Mouse (Mus musculus) fibroblast of lung, adult 2 months (primary cell): ENCODE measurements at regions not wholly inside any gene's neighbourhood (a gene's known extent, or its start where the extent isn't known, plus 50 kb on each side); places are given as distances from the start of the nearest gene placed in this dataset.

Experiments
- DNase-seq: peaks from one replicate; pipeline ENCODE4 v3.0.0-alpha.2; 2011; ENCODE audit warnings: low read depth

- no peak for DNase-seq
Measured at GRCm38 (mm10) chr1:137130264-137130663, 170.0 kb upstream of the Nr5a2 start.

DNA sequence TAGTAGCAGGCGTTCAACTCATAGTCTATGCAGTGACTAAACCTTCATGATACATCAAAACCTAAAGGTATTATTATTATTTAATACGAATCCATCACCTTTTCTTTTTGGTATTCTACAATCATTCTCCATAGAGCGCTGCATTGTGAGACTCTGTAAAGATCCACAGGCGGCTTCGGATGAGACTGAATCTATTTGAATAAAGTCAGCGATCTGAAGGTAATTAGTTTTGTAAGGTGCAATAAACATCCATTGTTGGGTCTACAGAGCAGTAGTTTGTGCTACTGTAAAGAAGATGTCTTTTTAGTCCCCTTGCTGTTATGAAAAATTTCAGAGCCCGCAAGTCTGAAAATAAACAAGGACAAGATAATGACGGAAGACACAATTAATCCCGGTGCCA, 168.9 kb upstream of the Nr5a2 start:
- DNase-seq, result no peak

DNA sequence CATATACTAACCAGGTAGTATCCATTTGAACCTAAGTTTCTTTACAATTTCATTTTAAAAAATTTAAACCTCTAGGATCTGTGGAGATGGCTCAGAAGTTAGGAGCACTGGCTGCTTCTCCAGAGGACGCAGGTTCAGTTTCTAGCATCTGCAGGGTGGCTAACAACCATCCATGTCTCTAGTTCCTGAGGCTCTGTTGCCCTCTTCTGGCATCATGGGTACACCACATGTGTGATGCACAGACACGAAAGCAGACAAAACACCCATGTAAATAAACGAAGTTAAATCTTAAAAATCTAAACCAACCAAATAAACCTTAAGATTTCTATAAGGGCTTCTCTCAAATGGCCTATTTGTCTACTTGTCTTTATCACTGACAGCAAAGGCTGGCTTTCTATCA, 157.6 kb upstream of the Nr5a2 start:
- DNase-seq, result no peak

GRCm38 (mm10) chr1:137106444-137106843, 146.2 kb upstream of the Nr5a2 start:
- no peak for DNase-seq

GRCm38 (mm10) chr1:137091762-137092161, 131.5 kb upstream of the Nr5a2 start:
- no peak for DNase-seq

DNA sequence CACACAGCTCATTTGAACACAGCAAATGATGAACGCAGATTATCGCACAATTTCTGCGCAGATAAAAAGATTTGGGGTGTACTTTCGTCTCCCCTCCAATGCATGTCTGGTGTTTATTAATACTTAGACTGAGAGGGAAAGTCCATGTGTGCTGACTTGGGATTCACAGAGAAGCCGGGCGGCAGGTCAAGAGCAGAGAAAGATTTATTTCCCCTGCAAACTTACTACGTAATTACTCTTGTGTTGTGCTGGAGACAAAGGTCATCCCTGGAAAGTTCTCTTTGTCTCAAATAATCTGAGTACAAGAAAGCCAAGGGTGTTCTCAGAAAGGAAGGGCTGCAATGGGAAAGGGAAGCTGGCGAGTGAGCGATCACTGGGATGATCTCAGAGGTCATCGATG, 127.9 kb upstream of the Nr5a2 start:
- no peak for DNase-seq

DNA sequence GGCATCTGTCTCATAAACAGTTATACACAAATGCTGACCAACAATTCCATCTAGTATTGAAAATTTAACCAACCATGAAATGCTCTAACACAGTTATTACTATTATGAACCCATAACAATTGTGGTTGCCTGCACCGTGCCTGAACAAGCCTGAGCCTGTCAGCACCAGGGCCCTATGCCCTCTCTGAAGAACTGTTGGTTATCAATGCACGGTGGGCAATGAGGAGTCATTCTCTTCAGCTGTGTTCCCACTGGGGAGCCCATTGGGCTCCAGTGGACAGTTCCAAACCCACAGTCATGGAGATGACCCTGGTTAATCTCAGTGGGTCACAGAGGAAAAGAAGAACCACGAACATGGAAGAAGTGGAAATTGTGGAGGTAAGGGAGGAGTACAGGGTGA, 126.5 kb upstream of the Nr5a2 start:
- no peak for DNase-seq

GRCm38 (mm10) chr1:137083500-137083899, 123.3 kb upstream of the Nr5a2 start:
- DNase-seq, result no peak

DNA sequence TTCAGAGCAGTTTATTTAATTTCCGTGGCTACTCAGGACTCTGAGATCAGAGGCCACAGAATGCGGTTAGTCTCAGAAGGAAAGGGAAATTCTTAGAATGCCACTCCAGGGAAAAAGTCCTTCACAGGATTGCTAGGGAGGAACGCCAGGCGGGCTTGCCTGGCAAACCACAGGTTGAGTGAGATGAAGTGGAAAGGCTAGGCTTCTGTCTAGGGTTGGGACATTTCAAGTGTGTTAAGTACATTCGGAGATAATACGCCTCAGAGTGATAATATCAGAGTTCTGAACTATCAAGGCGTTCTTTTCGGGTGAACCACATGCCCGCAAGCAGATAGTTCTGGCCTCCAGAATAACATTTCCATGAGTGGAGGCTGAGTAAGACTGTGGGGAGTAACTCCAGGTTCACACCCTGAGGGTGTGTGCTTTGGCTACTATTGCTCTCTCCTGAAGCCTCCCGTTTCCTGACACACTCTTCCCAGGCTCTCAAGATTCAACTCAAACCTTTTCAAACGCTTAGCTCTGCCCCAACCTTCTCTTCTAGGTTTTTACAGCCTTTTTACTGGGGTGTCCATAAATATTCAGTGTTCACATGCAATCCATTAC, 119.3 kb upstream of the Nr5a2 start:
- DNase-seq, result peak; percentile 30

DNA sequence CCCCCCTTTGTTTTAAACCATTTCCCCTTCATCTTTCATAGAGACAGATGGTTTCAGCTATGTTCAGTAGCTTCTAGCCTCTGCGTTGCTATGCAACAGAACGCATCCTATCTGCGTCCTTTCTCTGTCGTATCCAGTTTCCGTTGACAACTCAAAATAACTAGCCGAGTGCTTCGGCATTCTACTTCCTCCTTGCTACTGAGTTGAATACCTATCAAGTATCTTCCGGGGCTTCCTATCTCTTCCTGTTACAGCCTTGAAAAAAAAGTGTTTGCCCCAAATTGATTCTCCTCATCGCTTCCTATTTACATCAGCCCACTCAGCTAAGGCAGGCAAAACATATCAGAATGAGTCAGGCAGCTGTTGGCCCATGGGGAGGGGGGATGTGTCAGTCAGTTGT, 114.5 kb upstream of the Nr5a2 start:
- no peak for DNase-seq

DNA sequence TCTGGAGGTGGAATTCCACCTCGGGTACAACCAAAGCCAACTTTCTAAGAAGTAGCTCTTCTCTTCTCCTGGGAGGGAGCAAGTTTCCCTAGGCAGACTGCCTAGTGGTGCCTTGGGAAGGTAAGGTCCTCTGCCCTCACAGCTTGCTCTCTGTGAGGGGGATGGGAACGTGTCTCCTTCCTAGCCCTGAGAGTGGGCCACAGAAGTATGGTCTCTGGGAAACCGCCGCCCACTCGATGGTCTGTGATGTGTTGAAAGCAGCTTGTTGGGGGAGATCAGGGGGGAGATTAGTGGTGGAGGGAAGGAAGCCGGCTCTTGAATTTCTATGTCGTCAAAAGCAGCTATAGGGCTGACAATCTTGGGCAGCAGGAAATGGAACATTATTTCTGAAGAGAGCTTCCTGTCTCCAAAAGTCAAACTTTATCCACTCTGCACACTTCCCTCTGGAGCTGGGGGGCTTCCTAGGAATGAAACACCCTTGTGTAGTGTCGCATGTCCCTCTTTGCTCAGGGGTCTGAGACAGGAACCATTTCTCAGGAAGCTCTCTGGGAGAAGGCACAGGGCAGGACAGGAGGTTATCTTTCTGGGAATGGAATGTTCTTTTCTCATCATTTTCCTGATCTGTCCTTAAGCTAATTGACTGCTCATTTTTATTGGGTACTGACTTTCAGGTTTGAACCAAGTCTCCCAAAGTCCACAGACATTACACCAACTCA, 113.8 kb upstream of the Nr5a2 start:
- DNase-seq, result no peak

GRCm38 (mm10) chr1:137060914-137061313, 100.7 kb upstream of the Nr5a2 start:
- DNase-seq, result no peak

DNA sequence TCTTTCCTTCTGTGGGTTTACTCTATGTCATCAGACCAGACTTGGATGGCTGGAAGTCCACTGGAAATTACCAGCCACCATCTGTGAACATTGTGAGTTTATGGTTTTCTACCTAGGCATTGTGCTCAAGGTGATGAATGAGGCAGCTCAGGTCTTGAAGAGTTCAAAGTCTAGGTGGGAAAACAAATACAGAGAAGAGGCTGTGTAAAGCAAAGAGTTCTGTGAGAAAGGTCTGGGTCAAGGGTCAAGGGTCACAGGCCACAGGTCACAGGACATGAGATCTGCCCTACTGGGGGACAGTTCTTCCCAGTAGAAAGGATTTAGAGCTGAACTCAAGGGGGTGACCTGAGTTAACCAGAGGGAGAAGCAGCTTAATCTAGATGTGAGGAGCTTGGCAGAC, 92.9 kb upstream of the Nr5a2 start:
- DNase-seq, result no peak

DNA sequence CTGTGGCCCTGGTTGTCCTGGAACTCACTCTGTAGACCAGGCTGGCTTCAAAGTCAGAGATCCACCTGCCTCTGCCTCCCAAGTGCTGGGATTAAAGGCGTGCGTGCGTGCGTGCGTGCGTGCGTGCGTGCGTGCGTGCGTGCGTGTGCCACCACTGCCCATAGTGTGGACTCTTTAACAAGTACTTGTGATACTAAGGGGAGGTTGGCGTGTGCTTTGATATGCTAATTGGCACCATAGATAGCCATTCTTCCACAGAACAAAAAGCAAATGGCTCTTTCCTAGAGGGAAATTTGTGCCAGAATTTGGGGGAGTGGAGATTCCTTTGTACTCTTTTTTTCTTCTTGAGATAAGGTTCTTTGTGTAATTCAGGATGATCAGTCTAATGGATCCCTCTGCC, 91.3 kb upstream of the Nr5a2 start:
- no peak for DNase-seq

- DNase-seq, result no peak
Measured at GRCm38 (mm10) chr1:137044076-137044475, 83.8 kb upstream of the Nr5a2 start.

- no peak for DNase-seq
Measured at GRCm38 (mm10) chr1:137042414-137043010, 82.3 kb upstream of the Nr5a2 start.

GRCm38 (mm10) chr1:137040898-137041297, 80.7 kb upstream of the Nr5a2 start:
- no peak for DNase-seq

GRCm38 (mm10) chr1:137034586-137034985, 74.3 kb upstream of the Nr5a2 start:
- no peak for DNase-seq

- no peak for DNase-seq
Measured at GRCm38 (mm10) chr1:137033679-137034078, 73.4 kb upstream of the Nr5a2 start.

- no peak for DNase-seq
Measured at GRCm38 (mm10) chr1:137023706-137024105, 63.5 kb upstream of the Nr5a2 start.

GRCm38 (mm10) chr1:137020528-137020927, 60.3 kb upstream of the Nr5a2 start:
- DNase-seq, result peak; percentile 10

GRCm38 (mm10) chr1:137017642-137018041, 57.4 kb upstream of the Nr5a2 start:
- no peak for DNase-seq

DNA sequence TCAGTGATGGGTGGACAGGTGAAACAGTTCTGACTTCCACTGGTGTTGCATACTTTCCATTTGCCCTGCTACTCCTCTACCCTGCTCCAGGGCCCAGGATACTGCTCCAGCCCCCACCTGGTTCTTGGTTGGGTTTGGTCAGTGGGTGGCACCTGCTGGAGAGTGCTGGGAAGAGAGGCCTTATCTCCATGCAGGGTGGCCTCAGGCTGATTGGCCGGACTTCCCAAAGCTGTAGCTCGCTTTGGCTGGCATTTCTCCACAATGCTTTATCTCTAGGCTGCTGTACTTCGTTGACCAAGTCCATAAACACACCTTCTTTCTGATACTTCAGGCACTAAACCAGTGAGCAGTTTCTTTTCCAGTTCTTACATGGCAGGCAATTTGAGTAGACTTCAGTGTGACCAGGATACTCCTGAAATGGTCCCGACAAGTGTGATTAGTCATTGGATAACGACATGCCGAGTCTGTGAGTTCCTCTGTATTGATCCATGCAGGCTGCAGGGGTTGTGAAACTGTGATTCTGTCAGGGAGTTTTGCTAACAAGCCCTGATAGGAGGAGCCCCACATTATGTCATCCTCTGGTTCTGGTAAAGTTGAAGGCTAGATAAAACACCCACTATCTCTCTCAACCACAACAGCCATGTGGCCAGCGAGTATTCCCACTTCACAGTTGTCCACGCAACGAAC, 50.1 kb upstream of the Nr5a2 start:
- DNase-seq, result no peak
